Mouse (Mus musculus): ENCODE data around the gene Mettl7b. TPM values are rescaled to one million over a fixed set of nuclear protein-coding genes. Genes with fewer than 3 reads are reported as not detected.
A peak's percentile ranks its signal among the peaks of the same experiment; 100 is the strongest.

The Mettl7b gene
- polyA plus RNA-seq, 1 experiment from 2014 or later, result not detected

GRCm38 (mm10) chr10:128923013-128923691 lies 37.6 kb downstream of the Mettl7b start:
- peak overlapping the region; percentile 94 for H3K4me3 ChIP-seq
- peak overlapping the region; percentile 85 for H3K27ac ChIP-seq
- no peaks in the 10 kb centered on the region for H3K9me3 ChIP-seq (replicated peaks)
- peak overlapping the region; percentile 84 for H3K4me2 ChIP-seq
- peak; percentile 98 for ATAC-seq
- peak overlapping the region; percentile 84 for H3K9ac ChIP-seq
- peaks cover 39% of the 10 kb centered on the region for H3K4me1 ChIP-seq
- H3K36me3 ChIP-seq, result peaks cover 8% of the 10 kb centered on the region
- under 1% methylated on average over 42 of the region's 42 CpGs for WGBS (ENCODE audit: insufficient replicate concordance)
- peaks cover 17% of the 10 kb centered on the region for H3K27me3 ChIP-seq (replicated peaks)

- H3K36me3 ChIP-seq, result peaks cover 12% of the 10 kb centered on the region
- H3K27ac ChIP-seq, result peak within 1 kb of the TSS; percentile 85
- no peaks in the 10 kb centered on the region for H3K9me3 ChIP-seq (replicated peaks)
- peak within 1 kb of the TSS; percentile 84 for H3K4me2 ChIP-seq
- peak within 1 kb of the TSS; percentile 94 for H3K4me3 ChIP-seq
- 13% methylated on average over 1 of the region's 1 CpGs for WGBS (ENCODE audit: insufficient replicate concordance)
- peak within 1 kb of the TSS; percentile 84 for H3K9ac ChIP-seq
- peaks cover 44% of the 10 kb centered on the region for H3K4me1 ChIP-seq
- H3K27me3 ChIP-seq (replicated peaks), result peaks cover 13% of the 10 kb centered on the region; the same call in 1 of the 2 replicates
- ATAC-seq, result no peak
Observed at GRCm38 (mm10) chr10:128922822-128923012, 38.1 kb downstream of the Mettl7b start, which contains the start of gene Rdh5. Gene Rdh5, minus strand, starts transcription at chr10:128922888.

- H3K4me1 ChIP-seq, result peaks cover 45% of the 10 kb centered on the region
- H3K27ac ChIP-seq, result peak overlapping the region; percentile 85
- peak overlapping the region; percentile 84 for H3K9ac ChIP-seq
- no peak for ATAC-seq
- WGBS (ENCODE audit: insufficient replicate concordance), result 64% methylated on average over 16 of the region's 16 CpGs
- H3K9me3 ChIP-seq (replicated peaks), result no peaks in the 10 kb centered on the region
- peaks cover 8% of the 10 kb centered on the region; the same call in 1 of the 2 replicates for H3K27me3 ChIP-seq (replicated peaks)
- peaks cover 13% of the 10 kb centered on the region for H3K36me3 ChIP-seq
- H3K4me2 ChIP-seq, result peak overlapping the region; percentile 84
- peak overlapping the region; percentile 94 for H3K4me3 ChIP-seq
Observed at GRCm38 (mm10) chr10:128921883-128922821, 38.6 kb downstream of the Mettl7b start.

GRCm38 (mm10) chr10:128921251-128921650 lies 39.5 kb downstream of the Mettl7b start:
- no peak overlapping the region for H3K27ac ChIP-seq
- ATAC-seq, result no peak
- H3K9ac ChIP-seq, result no peak overlapping the region
- 0 out of 2 replicates have a peak, but pooled peaks cover 8% of the 10 kb centered on the region for H3K27me3 ChIP-seq (replicated peaks)
- H3K4me2 ChIP-seq, result no peak overlapping the region
- peaks cover 19% of the 10 kb centered on the region for H3K36me3 ChIP-seq
- peaks cover 45% of the 10 kb centered on the region for H3K4me1 ChIP-seq
- H3K4me3 ChIP-seq, result no peak overlapping the region
- no peaks in the 10 kb centered on the region for H3K9me3 ChIP-seq (replicated peaks)
- WGBS (ENCODE audit: insufficient replicate concordance), result 55% methylated on average over 1 of the region's 1 CpGs

GRCm38 (mm10) chr10:128920736-128921161 lies 40.0 kb downstream of the Mettl7b start:
- H3K36me3 ChIP-seq, result peaks cover 19% of the 10 kb centered on the region

GRCm38 (mm10) chr10:128919966-128920365 lies 40.8 kb downstream of the Mettl7b start:
- Histone ChIP-seq H3K9me3 (replicated peaks) (no peaks in the 10 kb centered on the region), H3K27me3 (replicated peaks) (0 out of 2 replicates have a peak, but pooled peaks cover 8% of the 10 kb centered on the region), H3K4me2 (no peak overlapping the region), H3K9ac (no peak overlapping the region), H3K27ac (no peak overlapping the region), H3K4me3 (no peak overlapping the region), H3K36me3 (peaks cover 26% of the 10 kb centered on the region), H3K4me1 (peaks cover 45% of the 10 kb centered on the region)
- 80% methylated on average over 7 of the region's 7 CpGs for WGBS (ENCODE audit: insufficient replicate concordance)
- no peak for ATAC-seq

More at GRCm38 (mm10) chr10:128920736-128921161, 40.0 kb downstream of the Mettl7b start:
- no peak overlapping the region for H3K9ac ChIP-seq
- no peak overlapping the region for H3K27ac ChIP-seq
- H3K4me2 ChIP-seq, result no peak overlapping the region
- no peaks in the 10 kb centered on the region for H3K9me3 ChIP-seq (replicated peaks)
- 69% methylated on average over 3 of the region's 3 CpGs for WGBS (ENCODE audit: insufficient replicate concordance)
- no peak overlapping the region for H3K4me3 ChIP-seq
- H3K27me3 ChIP-seq (replicated peaks), result 0 out of 2 replicates have a peak, but pooled peaks cover 8% of the 10 kb centered on the region
- no peak for ATAC-seq
- H3K4me1 ChIP-seq, result peaks cover 45% of the 10 kb centered on the region

GRCm38 (mm10) chr10:128919203-128919631 lies 41.6 kb downstream of the Mettl7b start:
- H3K4me2 ChIP-seq, result no peak overlapping the region
- peaks cover 44% of the 10 kb centered on the region for H3K4me1 ChIP-seq
- peak overlapping the region; percentile 36 for H3K27ac ChIP-seq
- H3K9me3 ChIP-seq (replicated peaks), result no peaks in the 10 kb centered on the region
- WGBS (ENCODE audit: insufficient replicate concordance), result 34% methylated on average over 6 of the region's 6 CpGs
- H3K4me3 ChIP-seq, result no peak overlapping the region
- peaks cover 31% of the 10 kb centered on the region for H3K36me3 ChIP-seq
- 0 out of 2 replicates have a peak, but pooled peaks cover 1% of the 10 kb centered on the region for H3K27me3 ChIP-seq (replicated peaks)
- ATAC-seq, result no peak
- H3K9ac ChIP-seq, result no peak overlapping the region

- WGBS (ENCODE audit: insufficient replicate concordance), result 65% methylated on average over 7 of the region's 7 CpGs
- no peak for ATAC-seq
- Histone ChIP-seq H3K4me1 (peaks cover 35% of the 10 kb centered on the region), H3K36me3 (peaks cover 38% of the 10 kb centered on the region), H3K4me3 (no peak overlapping the region), H3K9ac (no peak overlapping the region), H3K9me3 (replicated peaks) (no peaks in the 10 kb centered on the region), H3K4me2 (no peak overlapping the region), H3K27me3 (replicated peaks) (no peaks in the 10 kb centered on the region), H3K27ac (0 out of 2 replicates have a peak overlapping the region, but pooled peaks have one; percentile 10)
Observed at GRCm38 (mm10) chr10:128918246-128918645, 42.5 kb downstream of the Mettl7b start.

- 79% methylated on average over 6 of the region's 6 CpGs for WGBS (ENCODE audit: insufficient replicate concordance)
- peaks cover 39% of the 10 kb centered on the region for H3K36me3 ChIP-seq
- ATAC-seq, result no peak
Observed at GRCm38 (mm10) chr10:128917400-128917799, 43.4 kb downstream of the Mettl7b start.

GRCm38 (mm10) chr10:128916665-128917064 lies 44.1 kb downstream of the Mettl7b start:
- H3K9ac ChIP-seq, result no peak overlapping the region
- 71% methylated on average over 3 of the region's 3 CpGs for WGBS (ENCODE audit: insufficient replicate concordance)
- no peak for ATAC-seq
- no peaks in the 10 kb centered on the region for H3K9me3 ChIP-seq (replicated peaks)
- peaks cover 44% of the 10 kb centered on the region for H3K36me3 ChIP-seq
- no peak overlapping the region for H3K4me3 ChIP-seq
- H3K4me2 ChIP-seq, result no peak overlapping the region
- no peak overlapping the region for H3K27ac ChIP-seq
- H3K4me1 ChIP-seq, result peaks cover 25% of the 10 kb centered on the region
- H3K27me3 ChIP-seq (replicated peaks), result peaks cover 8% of the 10 kb centered on the region; the same call in 1 of the 2 replicates

More at GRCm38 (mm10) chr10:128917400-128917799, 43.4 kb downstream of the Mettl7b start:
- Histone ChIP-seq H3K27me3 (replicated peaks) (0 out of 2 replicates have a peak, but pooled peaks cover under 1% of the 10 kb centered on the region), H3K4me2 (no peak overlapping the region), H3K9me3 (replicated peaks) (no peaks in the 10 kb centered on the region), H3K4me3 (no peak overlapping the region), H3K27ac (no peak overlapping the region), H3K4me1 (peaks cover 32% of the 10 kb centered on the region), H3K9ac (no peak overlapping the region)

GRCm38 (mm10) chr10:128915550-128915949 lies 45.2 kb downstream of the Mettl7b start:
- WGBS (ENCODE audit: insufficient replicate concordance), result 63% methylated on average over 2 of the region's 2 CpGs
- no peak for ATAC-seq
- Histone ChIP-seq H3K4me3 (no peak overlapping the region), H3K27ac (no peak overlapping the region), H3K4me1 (peaks cover 26% of the 10 kb centered on the region), H3K27me3 (replicated peaks) (peaks cover 19% of the 10 kb centered on the region), H3K36me3 (peaks cover 44% of the 10 kb centered on the region), H3K9ac (no peak overlapping the region), H3K9me3 (replicated peaks) (no peaks in the 10 kb centered on the region), H3K4me2 (no peak overlapping the region)

- H3K4me3 ChIP-seq, result no peak overlapping the region
- H3K4me2 ChIP-seq, result no peak overlapping the region
- WGBS (ENCODE audit: insufficient replicate concordance), result 86% methylated on average over 12 of the region's 12 CpGs
- H3K9ac ChIP-seq, result no peak overlapping the region
- no peak overlapping the region for H3K27ac ChIP-seq
- no peaks in the 10 kb centered on the region for H3K9me3 ChIP-seq (replicated peaks)
- peaks cover 38% of the 10 kb centered on the region for H3K27me3 ChIP-seq (replicated peaks)
- no peak for ATAC-seq
- peaks cover 35% of the 10 kb centered on the region for H3K4me1 ChIP-seq
- peaks cover 39% of the 10 kb centered on the region for H3K36me3 ChIP-seq
Observed at GRCm38 (mm10) chr10:128913696-128914095, 47.1 kb downstream of the Mettl7b start.

Data from liver, embryonic 12.5 days (tissue).